Mouse (Mus musculus) limb, embryonic 11.5 days (tissue): ENCODE measurements around the gene Pla2g2c. TPM values are rescaled to one million over a fixed set of nuclear protein-coding genes. Genes with fewer than 3 reads are reported as not detected.

ENCODE experiments used
- ATAC-seq: fragments of 200-750 bp; cut with Nextera tagmentation; 2 replicates; pipeline ENCODE4 v1.8.0; 2017; ENCODE audit warnings: low read depth; ENCODE audit not compliant: insufficient number of reproducible peaks, low FRiP score, low TSS enrichment
- DNase-seq: peaks from one replicate; pipeline ENCODE4 v3.0.0-alpha.2; 2015; ENCODE audit warnings: low spot score
- H3K27ac ChIP-seq: fragments of 300-500 bp; sonication (generic); replicated peaks from 2 replicates; pipeline ENCODE4 v1.5.1; 2014; ENCODE audit warnings: low read depth, mild to moderate bottlenecking, low read length
- H3K27me3 ChIP-seq: fragments of 300-500 bp; sonication (generic); 2 replicates; pipeline ENCODE4 v1.6.1; 2014; ENCODE audit warnings: mild to moderate bottlenecking, low read length, mixed read lengths; ENCODE audit not compliant: control insufficient read depth, insufficient read depth
- H3K36me3 ChIP-seq: fragments of 300-500 bp; sonication (generic); 2 replicates; pipeline ENCODE4 v1.6.1; 2014; ENCODE audit warnings: mild to moderate bottlenecking, low read length, moderate library complexity, mixed read lengths; ENCODE audit not compliant: control insufficient read depth, insufficient read depth
- H3K4me1 ChIP-seq: fragments of 300-500 bp; sonication (generic); 2 replicates; pipeline ENCODE4 v1.6.1; 2014; ENCODE audit warnings: low read length, mixed read lengths; ENCODE audit not compliant: control insufficient read depth, insufficient read depth
- H3K4me2 ChIP-seq: fragments of 300-500 bp; sonication (generic); 2 replicates; pipeline ENCODE4 v1.6.1; 2014; ENCODE audit warnings: low read depth, mild to moderate bottlenecking, moderate library complexity; ENCODE audit not compliant: severe bottlenecking
- H3K4me3 ChIP-seq: fragments of 300-500 bp; sonication (generic); 2 replicates; pipeline ENCODE4 v1.5.1; 2014; ENCODE audit warnings: low read depth, low read length
- H3K9ac ChIP-seq: fragments of 300-500 bp; sonication (generic); 2 replicates; pipeline ENCODE4 v1.6.1; 2014; ENCODE audit warnings: mild to moderate bottlenecking, low read length
- H3K9me3 ChIP-seq: fragments of 300-500 bp; sonication (generic); 2 replicates; pipeline ENCODE4 v1.6.1; 2016; ENCODE audit warnings: low read length; ENCODE audit not compliant: control insufficient read depth
- WGBS: fragments of 180-500 bp; shearing (Covaris S2); extraction: QIAGEN DNeasy Blood & Tissue Kit; methylation state at CpG from one replicate; pipeline ENCODE4 v1.1.7; 2014; 5-methylcytosine and 5-hydroxymethylcytosine counted together
- polyA plus RNA-seq: library from polyadenylated mRNA; unstranded; fragments of >200 nt; fragmentation: Nextera tagmentation; extraction: Ambion mirVana; gene quantifications from 2 replicates; pipeline ENCODE4 v1.2.1, GENCODE M21; 2014

Gene Pla2g2c
- polyA plus RNA-seq, 1 experiment from 2014 or later: 1.1 TPM

DNA sequence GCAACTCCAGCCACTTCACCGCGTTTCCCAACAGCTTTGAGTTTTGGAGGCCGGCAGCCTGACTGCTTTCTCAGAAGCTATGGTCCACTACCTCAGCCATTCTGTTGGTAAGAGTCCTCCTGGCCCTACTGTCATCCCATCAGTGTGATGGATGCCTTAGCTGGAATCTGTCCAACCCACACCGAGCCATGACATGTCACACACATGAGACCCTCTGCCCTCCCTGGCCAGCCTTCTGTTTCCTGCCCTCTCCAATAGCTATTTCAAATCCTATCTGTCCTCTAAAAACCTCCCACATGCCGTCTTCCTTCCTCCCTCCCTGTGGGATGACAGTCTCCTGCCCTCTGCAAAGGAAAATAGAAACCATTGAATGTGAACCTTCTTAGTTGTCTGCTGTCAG is 1.2 kb downstream of the Pla2g2c start:
- WGBS: 83% methylated on average over 5 of the region's 5 CpGs
- Histone ChIP-seq H3K36me3 (no peaks in the 10 kb centered on the region), H3K9ac (no peak overlapping the region), H3K27me3 (no peaks in the 10 kb centered on the region), H3K27ac (no peak overlapping the region), H3K4me2 (no peak overlapping the region), H3K4me1 (peaks cover 20% of the 10 kb centered on the region), H3K9me3 (no peaks in the 10 kb centered on the region), H3K4me3 (no peak overlapping the region)
- no peak for ATAC-seq
- no peak for DNase-seq

DNA sequence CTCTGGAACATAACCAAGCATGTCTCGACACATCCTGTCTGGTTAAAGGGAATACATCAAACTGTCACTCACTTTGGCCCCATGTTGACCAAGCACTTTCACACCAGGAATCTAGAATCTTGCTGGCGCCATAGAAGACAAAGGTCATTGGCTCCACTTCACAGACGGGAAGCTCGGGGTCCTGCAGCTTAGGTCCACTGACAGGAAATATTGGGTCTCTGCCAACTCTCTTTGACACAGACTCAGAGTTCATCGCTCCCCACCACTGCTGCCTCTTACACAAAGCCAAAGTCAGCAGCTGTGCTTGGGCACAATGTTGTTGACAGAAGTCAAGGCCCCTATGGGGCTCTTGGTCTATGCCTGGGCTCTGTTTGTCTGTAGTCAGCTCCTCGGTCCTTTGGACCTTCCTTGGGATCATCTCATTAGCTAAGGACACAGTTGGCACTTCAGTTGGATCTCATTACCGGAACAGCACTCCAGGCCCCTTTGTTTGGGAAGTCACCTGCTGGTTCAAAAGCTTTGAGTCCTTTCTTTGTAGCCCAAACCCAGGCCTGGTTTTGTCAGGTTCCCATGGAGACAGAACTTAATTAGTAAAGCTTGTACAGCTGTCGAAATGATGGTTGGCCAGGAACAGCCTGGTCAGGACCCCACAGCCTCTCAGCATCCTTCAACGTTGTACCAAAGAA is 4.6 kb downstream of the Pla2g2c start:
- ATAC-seq: no peak
- H3K27me3 ChIP-seq: no peaks in the 10 kb centered on the region

GRCm38 (mm10) chr4:138734105-138734504 is 9.5 kb downstream of the Pla2g2c start:
- H3K36me3 ChIP-seq: no peaks in the 10 kb centered on the region
- H3K4me3 ChIP-seq: no peak overlapping the region
- no peak overlapping the region for H3K27ac ChIP-seq
- no peaks in the 10 kb centered on the region for H3K27me3 ChIP-seq
- WGBS: 46% methylated on average over 7 of the region's 7 CpGs
- H3K4me2 ChIP-seq: no peak overlapping the region
- H3K9ac ChIP-seq: no peak overlapping the region
- no peak for DNase-seq
- ATAC-seq: no peak
- H3K4me1 ChIP-seq: peaks cover 8% of the 10 kb centered on the region
- no peaks in the 10 kb centered on the region for H3K9me3 ChIP-seq

More for the DNA sequence above, 4.6 kb downstream of the Pla2g2c start:
- Histone ChIP-seq H3K27ac (no peak overlapping the region), H3K4me3 (no peak overlapping the region), H3K9me3 (no peaks in the 10 kb centered on the region), H3K36me3 (no peaks in the 10 kb centered on the region), H3K4me2 (no peak overlapping the region), H3K9ac (no peak overlapping the region), H3K4me1 (peaks cover 13% of the 10 kb centered on the region)
- DNase-seq: no peak
- WGBS: 64% methylated on average over 9 of the region's 9 CpGs

DNA sequence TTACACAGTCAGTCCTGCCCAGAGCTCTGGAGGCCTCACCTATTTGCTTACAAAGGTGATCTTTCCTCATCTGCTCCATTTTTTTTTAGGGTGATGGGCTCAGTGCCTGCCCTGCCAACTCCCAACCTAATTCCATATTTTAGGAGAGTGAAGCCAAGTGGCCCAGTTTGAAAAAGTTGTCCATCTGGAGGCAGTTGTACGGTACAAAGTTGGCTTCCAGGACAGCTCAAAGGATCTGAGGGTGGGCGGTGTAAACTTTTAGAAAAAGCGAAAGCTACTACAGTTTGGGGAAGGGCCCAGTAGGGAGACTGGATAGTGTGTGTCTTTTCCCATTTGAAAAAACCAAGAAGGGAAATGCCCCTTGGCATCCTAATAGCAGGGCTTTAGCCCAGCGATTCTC is 10.3 kb downstream of the Pla2g2c start:
- ATAC-seq (no peak), DNase-seq (no peak)
- 94% methylated on average over 4 of the region's 4 CpGs for WGBS

GRCm38 (mm10) chr4:138737031-138737430 is 12.4 kb downstream of the Pla2g2c start, which contains the start of gene Ubxn10:
Gene Ubxn10, minus strand, starts transcription at chr4:138737167.
- 83% methylated on average over 7 of the region's 7 CpGs for WGBS
- DNase-seq (no peak), ATAC-seq (no peak)
- Histone ChIP-seq H3K9ac (no peak within 1 kb of the TSS), H3K4me1 (peaks cover 13% of the 10 kb centered on the region), H3K27ac (no peak within 1 kb of the TSS), H3K9me3 (no peaks in the 10 kb centered on the region), H3K27me3 (no peaks in the 10 kb centered on the region), H3K36me3 (no peaks in the 10 kb centered on the region), H3K4me2 (no peak within 1 kb of the TSS), H3K4me3 (no peak within 1 kb of the TSS)

More for the DNA sequence above, 10.3 kb downstream of the Pla2g2c start:
- no peaks in the 10 kb centered on the region for H3K27me3 ChIP-seq
- H3K9ac ChIP-seq: no peak overlapping the region
- no peaks in the 10 kb centered on the region for H3K36me3 ChIP-seq
- peaks cover 13% of the 10 kb centered on the region for H3K4me1 ChIP-seq
- H3K27ac ChIP-seq: no peak overlapping the region
- H3K9me3 ChIP-seq: no peaks in the 10 kb centered on the region
- no peak overlapping the region for H3K4me3 ChIP-seq
- no peak overlapping the region for H3K4me2 ChIP-seq

DNA sequence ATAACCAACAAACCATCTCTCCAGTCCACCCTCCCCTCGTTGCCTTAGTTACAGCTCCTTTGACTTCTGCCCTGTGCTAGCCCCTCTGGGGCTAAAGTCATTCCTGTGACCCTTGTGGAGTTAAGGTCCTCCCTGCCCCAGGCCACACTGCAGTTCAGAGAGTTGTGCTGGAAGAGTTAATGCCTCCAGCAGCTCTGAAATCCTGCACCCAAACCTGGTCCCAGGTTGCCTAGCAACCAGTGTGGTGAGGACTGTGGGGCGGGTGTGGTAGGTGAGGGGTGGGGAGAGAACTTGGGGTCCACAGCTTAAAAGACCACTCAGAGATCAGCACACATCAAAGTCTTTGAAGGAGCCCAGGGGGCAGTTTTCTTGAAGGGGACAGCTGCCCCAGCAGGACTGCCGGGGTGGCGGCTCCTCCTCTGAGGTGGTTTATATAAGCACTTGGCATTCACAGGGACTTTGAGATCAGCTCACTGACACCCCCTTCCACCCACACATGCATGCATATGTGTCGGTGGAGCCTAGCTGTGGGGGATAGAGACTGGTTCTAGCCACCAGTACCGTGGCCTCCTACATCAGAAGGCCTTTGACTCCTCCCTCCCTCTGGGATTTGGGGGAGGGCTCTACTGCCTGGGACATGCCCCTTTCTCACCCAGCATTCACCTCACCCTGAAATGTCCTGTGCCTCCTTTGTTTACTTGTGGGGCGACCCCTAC is 14.7 kb downstream of the Pla2g2c start:
- peak; percentile 41; the same call in 1 of the 2 replicates for ATAC-seq
- H3K36me3 ChIP-seq: no peaks in the 10 kb centered on the region
- no peak overlapping the region for H3K4me2 ChIP-seq
- no peak overlapping the region for H3K9ac ChIP-seq
- no peaks in the 10 kb centered on the region for H3K9me3 ChIP-seq
- H3K27me3 ChIP-seq: no peaks in the 10 kb centered on the region
- H3K4me1 ChIP-seq: peaks cover 13% of the 10 kb centered on the region
- no peak overlapping the region for H3K27ac ChIP-seq
- no peak overlapping the region for H3K4me3 ChIP-seq
- 10% methylated on average over 7 of the region's 7 CpGs for WGBS
- DNase-seq: no peak

GRCm38 (mm10) chr4:138745884-138746283 is 21.3 kb downstream of the Pla2g2c start:
- Histone ChIP-seq H3K27ac (no peak overlapping the region), H3K36me3 (no peaks in the 10 kb centered on the region), H3K4me1 (0 out of 2 replicates have a peak, but pooled peaks cover 3% of the 10 kb centered on the region), H3K9ac (no peak overlapping the region), H3K9me3 (no peaks in the 10 kb centered on the region), H3K27me3 (no peaks in the 10 kb centered on the region), H3K4me2 (no peak overlapping the region), H3K4me3 (no peak overlapping the region)
- WGBS: 59% methylated on average over 4 of the region's 4 CpGs
- ATAC-seq (peak; percentile 72; the same call in 1 of the 2 replicates), DNase-seq (peak; percentile 63)

DNA sequence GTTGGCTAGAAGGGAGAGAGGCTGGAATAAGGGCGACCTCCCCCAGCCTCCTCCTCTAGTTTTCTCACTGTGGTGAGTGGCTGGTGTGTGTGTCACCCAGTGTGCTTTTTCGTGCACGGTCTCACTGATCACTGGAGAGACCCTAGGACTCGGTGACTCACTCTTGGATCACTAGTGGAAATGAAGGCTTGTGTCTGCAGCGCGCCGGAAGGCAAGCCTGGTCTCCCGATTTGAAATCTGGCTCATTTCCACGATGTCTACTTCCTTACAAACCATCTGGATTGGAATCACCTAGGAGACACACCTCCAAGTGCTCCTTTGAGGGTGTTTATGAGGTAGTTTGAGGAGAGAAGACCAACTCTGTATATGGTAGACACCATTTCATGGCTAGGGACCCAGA is 22.3 kb downstream of the Pla2g2c start:
- H3K9ac ChIP-seq: no peak overlapping the region
- H3K9me3 ChIP-seq: no peaks in the 10 kb centered on the region
- 91% methylated on average over 9 of the region's 9 CpGs for WGBS
- no peaks in the 10 kb centered on the region for H3K27me3 ChIP-seq
- H3K4me3 ChIP-seq: no peak overlapping the region
- H3K36me3 ChIP-seq: no peaks in the 10 kb centered on the region
- DNase-seq: no peak
- no peak for ATAC-seq
- H3K4me1 ChIP-seq: 0 out of 2 replicates have a peak, but pooled peaks cover 3% of the 10 kb centered on the region
- no peak overlapping the region for H3K4me2 ChIP-seq
- no peak overlapping the region for H3K27ac ChIP-seq
